Mouse (Mus musculus) forebrain, embryonic 15.5 days (tissue): ENCODE measurements around the gene Gm9837. TPM values are rescaled to one million over a fixed set of nuclear protein-coding genes. Genes with fewer than 3 reads are reported as not detected.
A peak's percentile ranks its signal among the peaks of the same experiment; 100 is the strongest.

Experiments used
- ATAC-seq: fragments of 200-750 bp; cut with Nextera tagmentation; replicated peaks from 2 replicates; pipeline ENCODE4 v1.8.0; 2017; ENCODE audit warnings: mild to moderate bottlenecking, moderate TSS enrichment, moderate library complexity
- H3K27ac ChIP-seq: fragments of 300-500 bp; sonication (generic); replicated peaks from 2 replicates; pipeline ENCODE4 v1.5.1; 2015; ENCODE audit warnings: mild to moderate bottlenecking, inconsistent platforms
- H3K27me3 ChIP-seq: fragments of 300-500 bp; sonication (generic); 2 replicates; pipeline ENCODE4 v1.6.1; 2015; ENCODE audit warnings: inconsistent platforms
- H3K36me3 ChIP-seq: fragments of 300-500 bp; sonication (generic); 2 replicates; pipeline ENCODE4 v1.6.1; 2015; ENCODE audit warnings: mild to moderate bottlenecking, inconsistent platforms
- H3K4me1 ChIP-seq: fragments of 300-500 bp; sonication (generic); 2 replicates; pipeline ENCODE4 v1.6.1; 2015; ENCODE audit warnings: inconsistent platforms
- H3K4me2 ChIP-seq: fragments of 300-500 bp; sonication (generic); replicated peaks from 2 replicates; pipeline ENCODE4 v1.6.1; 2015; ENCODE audit warnings: mild to moderate bottlenecking, inconsistent platforms
- H3K4me3 ChIP-seq: fragments of 300-500 bp; sonication (generic); 2 replicates; pipeline ENCODE4 v1.5.1; 2015; ENCODE audit warnings: mild to moderate bottlenecking, inconsistent platforms
- H3K9ac ChIP-seq: fragments of 300-500 bp; sonication (generic); replicated peaks from 2 replicates; pipeline ENCODE4 v1.6.1; 2015; ENCODE audit warnings: mild to moderate bottlenecking, inconsistent platforms
- H3K9me3 ChIP-seq: fragments of 300-500 bp; sonication (generic); 2 replicates; pipeline ENCODE4 v1.6.1; 2016; ENCODE audit warnings: inconsistent platforms
- WGBS: fragments of 180-500 bp; shearing (Covaris S2); methylation state at CpG from one replicate; pipeline ENCODE4 v1.1.7; 2015; ENCODE audit warnings: mixed read lengths; 5-methylcytosine and 5-hydroxymethylcytosine counted together
- polyA plus RNA-seq: library from polyadenylated mRNA; unstranded; fragments of >200 nt; fragmentation: Nextera tagmentation; extraction: Ambion mirVana; gene quantifications from 2 replicates; pipeline ENCODE4 v1.2.1, GENCODE M21; 2015

Gm9837 gene
- polyA plus RNA-seq, 1 experiment from 2014 or later = not detected

DNA sequence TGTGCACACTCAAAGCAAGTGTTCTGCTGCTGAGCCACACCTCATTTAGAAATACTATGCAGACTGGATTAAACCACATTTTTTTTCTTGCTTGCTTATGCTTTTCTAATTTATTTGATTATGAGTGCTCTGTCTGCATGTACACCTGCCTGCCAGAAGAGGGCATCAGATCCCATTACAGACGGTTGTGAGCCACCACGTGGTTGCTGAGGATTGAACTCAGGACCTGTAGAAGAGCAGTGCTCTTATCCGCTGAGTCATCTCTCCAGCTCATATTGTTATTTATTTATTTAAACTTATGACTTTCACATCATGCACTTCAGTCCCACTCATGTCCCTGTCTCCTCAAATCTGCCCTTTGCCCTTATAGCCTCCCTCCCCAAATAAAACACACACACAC lies 15.4 kb upstream of the Gm9837 start:
- no peak for ATAC-seq
- no peak overlapping the region for H3K27ac ChIP-seq
- H3K4me3 ChIP-seq = no peak overlapping the region
- H3K9me3 ChIP-seq = no peaks in the 10 kb centered on the region
- no peaks in the 10 kb centered on the region for H3K36me3 ChIP-seq
- no peak overlapping the region for H3K4me2 ChIP-seq
- H3K9ac ChIP-seq = no peak overlapping the region
- WGBS = 45% methylated on average over 3 of the region's 3 CpGs
- H3K4me1 ChIP-seq = peaks cover 5% of the 10 kb centered on the region; the same call in 1 of the 2 replicates
- peaks cover 5% of the 10 kb centered on the region; the same call in 1 of the 2 replicates for H3K27me3 ChIP-seq

DNA sequence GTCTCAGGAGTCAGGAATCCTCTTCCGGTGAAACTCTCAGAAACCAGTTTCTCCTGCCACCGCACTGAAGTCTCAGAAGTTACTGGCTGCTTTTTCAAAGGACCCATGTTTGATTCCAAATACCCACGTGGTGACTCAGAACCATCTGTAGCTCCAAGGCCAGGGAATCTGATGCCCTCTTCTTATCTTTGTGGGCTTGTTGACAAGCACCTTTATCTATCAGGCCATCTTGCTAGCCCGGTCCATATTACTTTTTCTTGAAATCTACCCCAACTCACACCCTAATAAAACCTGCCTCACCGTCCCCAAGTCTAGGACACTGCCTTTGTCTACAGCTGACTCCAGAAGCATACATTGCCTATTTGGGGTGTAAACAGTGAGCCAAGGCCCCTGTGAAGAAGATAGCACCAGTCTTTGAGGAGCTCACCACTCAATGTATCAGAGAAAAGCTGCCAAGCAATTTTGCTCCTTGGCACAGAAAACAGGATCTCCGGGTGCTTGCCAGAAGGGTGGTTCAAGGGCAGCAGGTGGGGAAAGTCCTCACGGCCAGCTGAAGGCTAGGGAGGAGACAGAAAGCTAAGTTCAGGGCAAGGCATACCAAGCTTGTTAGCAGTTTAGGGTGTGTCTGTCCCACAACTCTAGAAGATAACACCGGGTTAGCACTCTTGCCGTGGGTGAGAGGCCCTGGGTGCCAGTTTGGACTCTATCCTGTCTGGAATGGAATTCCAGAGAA lies 13.0 kb upstream of the Gm9837 start:
- H3K9me3 ChIP-seq = no peaks in the 10 kb centered on the region
- peaks cover 29% of the 10 kb centered on the region for H3K27me3 ChIP-seq
- no peak overlapping the region for H3K4me2 ChIP-seq
- WGBS = 82% methylated on average over 9 of the region's 9 CpGs
- no peak overlapping the region for H3K9ac ChIP-seq
- no peak for ATAC-seq
- H3K27ac ChIP-seq = no peak overlapping the region
- H3K4me1 ChIP-seq = peaks cover 22% of the 10 kb centered on the region
- H3K4me3 ChIP-seq = no peak overlapping the region
- H3K36me3 ChIP-seq = no peaks in the 10 kb centered on the region

DNA sequence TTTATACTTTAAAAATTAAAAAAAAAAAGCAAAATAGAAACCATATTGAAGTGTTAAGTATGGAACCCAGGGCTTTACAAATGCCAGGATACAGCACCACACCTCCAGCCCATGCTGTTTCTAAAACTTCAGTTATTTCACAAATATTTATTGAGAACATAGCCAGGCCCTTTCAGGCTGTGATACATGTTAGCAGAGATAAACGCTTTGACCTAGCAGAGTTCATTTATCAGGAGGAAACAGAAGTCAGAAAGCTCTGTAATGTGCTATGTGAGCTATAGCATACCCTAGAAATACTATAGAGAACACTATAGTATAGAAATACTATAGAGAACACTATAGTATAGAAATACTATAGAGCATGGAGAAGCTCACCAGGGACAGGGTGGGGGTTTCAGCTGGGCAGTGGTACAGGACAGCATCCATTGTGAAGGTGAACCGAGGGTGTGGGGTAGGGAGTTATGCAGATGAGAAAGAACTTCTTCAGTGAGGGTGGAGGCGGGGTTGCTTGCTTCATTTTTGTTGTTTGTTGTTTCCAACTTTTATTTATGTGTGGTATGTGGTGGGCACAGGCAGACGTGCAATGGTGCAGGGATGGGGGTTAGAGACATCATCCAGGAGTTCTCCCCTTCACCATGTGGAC lies 10.9 kb upstream of the Gm9837 start:
- Histone ChIP-seq H3K4me2 (no peak overlapping the region), H3K9me3 (no peaks in the 10 kb centered on the region), H3K27ac (no peak overlapping the region), H3K36me3 (no peaks in the 10 kb centered on the region), H3K27me3 (peaks cover 39% of the 10 kb centered on the region), H3K9ac (no peak overlapping the region), H3K4me3 (no peak overlapping the region), H3K4me1 (peaks cover 19% of the 10 kb centered on the region)
- 72% methylated on average over 4 of the region's 4 CpGs for WGBS
- ATAC-seq = no peak

DNA sequence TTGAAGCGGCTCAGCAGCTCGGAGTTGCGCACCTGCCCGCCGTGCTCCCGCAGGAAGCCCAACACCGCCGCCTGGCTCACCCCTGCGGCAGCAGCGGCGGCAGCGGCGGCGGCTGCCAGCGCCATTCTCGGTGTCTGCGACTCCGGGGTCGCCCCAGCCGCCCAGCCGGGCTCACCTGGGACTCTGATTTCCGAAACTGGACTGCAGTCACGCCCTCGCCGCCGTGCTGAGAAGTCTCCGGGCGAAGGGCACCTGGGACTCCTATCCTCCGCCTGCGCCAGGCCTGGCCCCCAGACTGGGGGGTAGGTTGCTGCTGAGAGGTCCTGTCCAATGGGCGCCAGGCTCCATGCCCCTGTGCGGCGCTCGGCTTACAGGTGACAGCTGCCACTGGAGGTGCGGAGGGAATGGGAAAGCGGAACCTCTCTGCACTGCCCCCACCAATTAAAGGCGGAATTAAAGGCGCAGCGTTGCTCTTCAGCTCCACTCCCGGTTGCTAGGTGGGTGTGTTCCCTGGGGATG lies 9.6 kb upstream of the Gm9837 start, which contains the start of the genes Gm9945 and Sowaha:
Gene Gm9945 (plus strand): TSS at position 384 of the 519 bp plus-strand sequence.
Gene Sowaha (minus strand): TSS at position 492 of the 519 bp plus-strand sequence.
- WGBS = 4% methylated on average over 40 of the region's 40 CpGs
- peaks cover 33% of the 10 kb centered on the region for H3K4me1 ChIP-seq
- peak within 1 kb of the TSS; percentile 50 for H3K4me3 ChIP-seq
- no peak; the same call in 1 of the 2 replicates for ATAC-seq
- no peaks in the 10 kb centered on the region for H3K9me3 ChIP-seq
- H3K9ac ChIP-seq = peak within 1 kb of the TSS; percentile 57
- no peak within 1 kb of the TSS for H3K27ac ChIP-seq
- peak within 1 kb of the TSS; percentile 82 for H3K4me2 ChIP-seq
- peaks cover 39% of the 10 kb centered on the region for H3K27me3 ChIP-seq
- no peaks in the 10 kb centered on the region for H3K36me3 ChIP-seq

DNA sequence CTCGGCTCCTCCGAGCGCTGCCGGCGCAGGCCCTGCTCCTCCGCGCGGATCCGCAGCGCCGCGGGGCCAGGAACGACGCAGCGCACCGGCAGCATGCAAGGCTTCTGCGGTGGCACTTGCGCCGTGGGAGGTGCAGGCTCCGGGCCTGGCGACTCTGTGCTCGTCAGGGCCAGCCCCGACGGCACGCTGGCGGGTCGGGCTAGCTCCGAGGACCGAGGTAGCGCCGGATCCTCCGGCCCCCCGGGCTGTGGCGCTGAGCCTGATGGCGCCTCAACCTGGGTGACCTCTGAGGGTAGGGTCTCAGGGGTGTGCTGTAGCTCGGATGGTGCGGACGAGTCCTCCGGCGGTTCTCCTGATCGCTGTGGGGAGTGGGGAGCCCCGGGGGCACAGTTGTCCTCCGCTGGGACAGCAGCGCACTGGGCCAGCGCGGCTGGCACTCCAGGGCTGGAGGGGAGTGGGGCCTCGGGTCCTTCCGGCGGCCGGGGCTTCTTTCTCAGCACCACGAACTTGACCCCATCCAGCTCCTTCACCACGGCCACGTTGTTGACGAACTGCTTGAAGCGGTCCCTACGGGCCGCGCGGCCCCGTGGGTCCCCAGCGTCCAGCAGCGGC lies 9.0 kb upstream of the Gm9837 start:
- 1% methylated on average over 62 of the region's 62 CpGs for WGBS
- Histone ChIP-seq H3K4me2 (peak overlapping the region; percentile 82), H3K4me3 (peak overlapping the region; percentile 50), H3K9me3 (no peaks in the 10 kb centered on the region), H3K4me1 (peaks cover 38% of the 10 kb centered on the region), H3K27me3 (peaks cover 45% of the 10 kb centered on the region), H3K36me3 (no peaks in the 10 kb centered on the region), H3K9ac (peak overlapping the region; percentile 57), H3K27ac (no peak overlapping the region)
- peak; percentile 51 for ATAC-seq

DNA sequence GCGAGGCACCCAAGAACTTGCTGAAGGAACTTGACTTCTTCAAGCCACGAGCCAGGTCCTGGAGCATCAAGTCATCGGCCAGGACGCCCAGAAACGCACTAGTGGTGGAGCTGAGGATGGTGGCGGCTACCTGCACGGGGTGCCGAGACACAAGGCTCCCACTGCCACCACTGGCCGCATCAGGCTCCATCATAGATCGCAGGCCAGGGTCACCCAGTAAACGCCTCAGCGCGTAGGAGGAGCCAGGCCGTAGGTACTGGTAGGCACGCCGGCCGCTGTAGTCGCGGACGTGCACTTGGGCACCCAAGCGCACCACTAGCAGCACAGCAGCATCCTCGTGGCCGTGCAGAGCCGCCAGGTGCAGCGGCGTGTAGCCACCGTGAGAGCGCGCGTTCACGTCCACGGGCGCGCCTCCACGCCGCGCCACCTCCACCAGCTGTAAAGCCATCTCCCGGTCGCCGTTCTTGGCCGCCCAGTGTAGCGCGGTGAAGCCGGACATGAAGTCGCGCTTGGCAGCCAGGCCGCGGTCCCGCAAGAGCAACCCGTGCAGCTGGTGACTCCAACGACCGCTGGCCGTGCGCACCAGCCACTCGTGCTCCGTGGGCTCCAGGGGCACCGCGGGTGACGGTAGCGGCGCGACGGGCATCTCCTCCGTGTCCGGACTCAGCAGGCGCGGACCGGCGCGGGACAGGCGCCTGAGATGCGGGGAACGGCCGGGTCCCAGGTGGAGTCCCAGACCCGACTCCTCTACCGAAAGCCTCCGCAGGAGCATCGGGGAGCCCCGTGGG lies 8.3 kb upstream of the Gm9837 start:
- peaks cover 38% of the 10 kb centered on the region for H3K4me1 ChIP-seq
- H3K9me3 ChIP-seq = no peaks in the 10 kb centered on the region
- peak overlapping the region; percentile 50 for H3K4me3 ChIP-seq
- peak; percentile 41; the same call in 1 of the 2 replicates for ATAC-seq
- no peak overlapping the region for H3K27ac ChIP-seq
- peak overlapping the region; percentile 82 for H3K4me2 ChIP-seq
- 4% methylated on average over 71 of the region's 79 CpGs for WGBS
- H3K27me3 ChIP-seq = peaks cover 45% of the 10 kb centered on the region
- H3K9ac ChIP-seq = peak overlapping the region; percentile 57
- no peaks in the 10 kb centered on the region for H3K36me3 ChIP-seq

DNA sequence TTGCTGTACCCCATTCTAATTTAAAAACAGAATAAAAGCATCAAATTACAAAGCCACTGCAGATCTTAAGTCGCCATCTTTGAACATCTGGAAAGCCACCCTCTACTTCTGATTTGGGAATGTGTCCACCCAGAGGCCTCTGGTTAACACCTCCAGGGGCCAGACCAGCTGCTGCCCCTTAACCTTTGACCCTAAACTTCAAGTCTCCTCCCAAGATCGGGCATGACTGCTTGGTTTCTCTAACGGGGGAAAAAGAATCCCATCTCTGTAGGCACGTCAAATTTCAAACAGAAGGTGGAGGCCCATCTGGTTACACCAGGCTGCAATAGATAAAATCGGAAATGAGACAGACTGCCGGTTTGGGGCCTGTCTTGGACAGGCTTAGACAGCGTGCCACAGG lies 7.6 kb upstream of the Gm9837 start:
- H3K27me3 ChIP-seq = peaks cover 45% of the 10 kb centered on the region
- no peaks in the 10 kb centered on the region for H3K9me3 ChIP-seq
- peaks cover 38% of the 10 kb centered on the region for H3K4me1 ChIP-seq
- no peaks in the 10 kb centered on the region for H3K36me3 ChIP-seq
- no peak for ATAC-seq
- no peak overlapping the region for H3K4me3 ChIP-seq
- 50% methylated on average over 7 of the region's 7 CpGs for WGBS
- no peak overlapping the region; the same call in 1 of the 2 replicates for H3K4me2 ChIP-seq
- no peak overlapping the region for H3K27ac ChIP-seq
- no peak overlapping the region for H3K9ac ChIP-seq

DNA sequence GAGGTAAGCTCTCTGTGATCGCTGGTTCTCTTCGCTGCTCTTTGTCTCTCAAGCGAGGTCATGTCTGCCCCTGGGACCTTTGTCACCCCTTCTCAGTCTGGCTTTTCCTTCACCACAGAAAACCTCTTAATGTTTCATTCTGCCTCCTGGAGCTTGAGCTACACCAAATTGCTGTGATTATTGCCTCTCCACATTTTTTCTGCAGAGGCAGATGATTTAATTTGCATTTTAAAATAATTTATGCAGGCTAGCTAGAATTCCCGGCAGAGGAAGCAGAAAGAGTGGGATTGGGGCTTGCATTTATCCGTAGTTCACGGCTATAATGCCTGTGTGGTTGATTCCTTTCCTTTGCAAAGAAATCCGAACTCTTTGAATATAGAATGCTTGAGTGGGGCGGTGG lies 5.3 kb upstream of the Gm9837 start:
- peaks cover 42% of the 10 kb centered on the region for H3K27me3 ChIP-seq
- WGBS = 15% methylated on average over 8 of the region's 8 CpGs
- no peaks in the 10 kb centered on the region for H3K9me3 ChIP-seq
- H3K4me2 ChIP-seq = peak overlapping the region; percentile 40
- no peaks in the 10 kb centered on the region for H3K36me3 ChIP-seq
- H3K4me3 ChIP-seq = peak overlapping the region; percentile 19
- ATAC-seq = 0 out of 2 replicates have a peak, but pooled peaks have one; percentile 24
- H3K9ac ChIP-seq = peak overlapping the region; percentile 25; the same call in 1 of the 2 replicates
- H3K4me1 ChIP-seq = peaks cover 42% of the 10 kb centered on the region
- H3K27ac ChIP-seq = peak overlapping the region; percentile 87

DNA sequence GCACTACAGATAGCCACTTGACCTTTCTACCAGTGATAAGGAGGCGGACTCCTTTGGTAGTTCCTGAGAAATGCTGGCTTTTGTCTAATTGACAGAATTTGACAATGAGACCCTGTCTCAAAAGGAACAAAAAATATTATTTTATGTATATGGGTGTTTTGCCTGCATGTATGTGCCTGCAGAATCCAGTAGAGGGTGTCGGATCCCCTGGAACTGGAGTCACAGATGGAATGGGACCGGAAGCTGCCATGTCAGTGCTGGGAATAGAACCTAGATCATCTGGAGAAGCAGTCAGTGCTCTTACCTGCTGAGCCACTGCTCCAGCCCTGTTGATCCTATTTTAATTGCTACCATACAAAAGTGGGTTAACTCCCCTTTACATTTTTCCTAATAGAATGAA lies 2.4 kb upstream of the Gm9837 start:
- H3K27ac ChIP-seq = no peak overlapping the region
- no peak for ATAC-seq
- peaks cover 35% of the 10 kb centered on the region for H3K4me1 ChIP-seq
- no peaks in the 10 kb centered on the region for H3K9me3 ChIP-seq
- H3K27me3 ChIP-seq = peaks cover 14% of the 10 kb centered on the region; the same call in 1 of the 2 replicates
- H3K4me2 ChIP-seq = no peak overlapping the region
- WGBS = 78% methylated on average over 3 of the region's 3 CpGs
- H3K36me3 ChIP-seq = no peaks in the 10 kb centered on the region
- no peak overlapping the region for H3K9ac ChIP-seq
- H3K4me3 ChIP-seq = no peak overlapping the region

DNA sequence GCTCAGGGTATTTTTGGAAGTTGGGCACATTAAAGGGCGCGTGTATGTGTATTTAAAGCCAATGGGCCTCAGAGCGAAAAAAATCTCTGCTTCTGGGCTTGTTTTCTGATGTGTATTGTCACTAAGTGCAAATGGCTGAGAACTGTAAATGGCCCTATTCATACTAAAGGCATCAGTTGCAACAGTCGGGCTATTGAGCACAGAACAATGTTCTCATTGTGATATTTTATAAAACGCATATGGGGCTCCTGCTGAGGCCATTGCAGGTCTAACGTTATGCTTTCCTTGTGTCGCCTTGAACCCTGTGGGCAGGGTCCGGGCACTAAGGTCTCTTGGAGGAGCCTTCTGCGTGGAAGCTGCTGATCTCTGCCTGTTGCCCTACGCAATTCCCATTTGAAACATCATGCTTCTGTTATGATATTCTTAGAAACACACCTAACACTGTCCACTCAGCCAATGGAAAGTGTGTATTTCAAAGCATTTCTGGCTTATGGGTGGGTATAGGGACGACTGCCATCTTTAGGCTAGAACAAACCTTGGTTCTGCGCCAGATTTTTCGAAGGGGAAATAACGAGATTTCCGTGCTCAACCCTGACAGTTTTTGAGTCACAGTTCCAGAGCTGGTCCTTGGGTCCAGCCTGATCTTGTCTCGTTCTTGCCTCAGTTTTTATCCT lies 848 bp downstream of the Gm9837 start:
- WGBS = 23% methylated on average over 16 of the region's 16 CpGs
- Histone ChIP-seq H3K4me3 (peak overlapping the region; percentile 23), H3K27ac (no peak overlapping the region)

More for the DNA sequence above, 848 bp downstream of the Gm9837 start:
- Histone ChIP-seq H3K4me2 (peak overlapping the region; percentile 43), H3K36me3 (no peaks in the 10 kb centered on the region), H3K27me3 (peaks cover 20% of the 10 kb centered on the region), H3K9me3 (no peaks in the 10 kb centered on the region), H3K4me1 (peaks cover 23% of the 10 kb centered on the region), H3K9ac (no peak overlapping the region)
- ATAC-seq = no peak
